Mouse (Mus musculus): ENCODE results near the gene Cdc42bpa. TPM values are rescaled to one million over a fixed set of nuclear protein-coding genes. Genes with fewer than 3 reads are reported as not detected.

Gene Cdc42bpa
- total RNA-seq, 2 experiments from 2014 or later = 44.3 to 48.1 TPM

DNA sequence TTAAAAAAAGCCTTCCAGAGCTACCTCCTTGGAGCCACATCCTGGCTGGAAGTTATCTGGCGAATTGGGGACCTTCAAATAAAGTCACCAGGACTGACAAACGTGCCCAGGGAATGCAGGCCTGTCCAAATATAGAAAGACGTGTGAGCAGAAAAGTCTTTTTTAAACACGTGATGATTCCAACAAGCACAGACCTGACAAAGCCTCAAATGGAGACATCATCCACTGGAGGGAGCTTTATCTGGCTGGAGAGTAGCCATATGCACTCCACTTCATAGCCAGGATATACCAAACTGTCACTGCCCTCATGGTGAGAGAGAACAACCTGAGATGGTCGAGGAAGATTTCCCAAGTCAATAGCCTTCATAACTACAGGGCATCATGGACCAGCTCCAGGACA lies 225.6 kb downstream of the Cdc42bpa start:
- no peak for DNase-seq (ENCODE audit: low spot score in 2 of 2)

DNA sequence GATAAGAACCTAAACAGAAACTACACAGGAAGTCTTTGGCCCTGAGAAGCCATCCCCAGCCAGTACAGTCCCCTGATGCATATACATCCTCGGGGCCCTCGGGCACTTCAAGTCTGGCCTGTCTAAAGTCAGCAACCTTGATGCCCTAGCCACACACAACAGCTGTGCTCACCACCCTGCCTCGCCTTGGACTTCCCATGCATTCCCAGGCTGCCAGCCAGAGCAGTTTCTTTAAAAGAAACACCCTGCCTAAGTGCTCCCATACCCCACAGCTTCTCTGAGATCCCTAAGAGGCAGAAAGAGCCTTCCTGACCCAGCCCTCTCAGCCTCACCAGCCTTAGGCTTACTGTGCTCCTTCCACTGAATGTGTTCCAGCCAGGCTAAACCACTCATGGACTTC lies 226.1 kb downstream of the Cdc42bpa start:
- DNase-seq (ENCODE audit: low spot score in 2 of 2) = no peak

DNA sequence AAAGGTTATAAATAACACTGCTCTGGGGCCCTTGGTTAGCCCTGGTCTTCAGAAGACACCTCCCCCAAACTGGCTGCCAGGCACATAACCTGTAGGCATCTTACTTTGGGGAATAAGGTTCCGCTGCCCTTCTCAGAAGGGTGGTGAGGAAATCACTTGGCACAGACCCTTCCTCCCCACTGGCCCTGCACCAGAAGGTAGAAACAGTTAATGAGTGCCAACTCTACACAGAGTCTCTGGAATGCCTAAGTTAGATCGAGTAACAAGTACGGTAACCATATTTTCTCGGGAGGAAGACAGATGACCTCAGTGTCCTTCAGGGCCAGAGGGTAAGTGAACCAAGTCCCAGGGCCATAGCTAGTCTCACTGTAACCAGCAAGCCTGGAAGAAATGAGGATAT lies 228.7 kb downstream of the Cdc42bpa start:
- DNase-seq (ENCODE audit: low spot score in 2 of 2) = no peak

DNA sequence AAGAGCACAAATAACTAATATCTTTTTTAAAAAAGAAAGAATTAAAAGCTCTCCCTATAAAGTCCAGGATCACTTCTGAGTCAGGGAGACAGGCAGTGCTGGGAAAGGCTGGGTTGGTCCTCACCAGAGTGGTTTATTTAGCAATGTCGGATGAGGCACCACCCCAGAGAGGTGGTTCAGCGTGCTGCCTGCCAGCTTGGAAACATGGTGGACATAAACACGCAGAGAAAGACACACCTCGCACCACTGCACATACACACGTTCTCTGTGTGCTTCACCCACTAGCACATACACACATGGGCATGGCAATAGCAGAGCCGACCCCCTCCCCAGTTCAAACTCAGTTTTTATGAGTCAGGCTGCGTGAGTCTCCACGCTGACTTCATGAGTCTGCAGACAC lies 230.8 kb downstream of the Cdc42bpa start:
- no peak for DNase-seq (ENCODE audit: low spot score in 2 of 2)

DNA sequence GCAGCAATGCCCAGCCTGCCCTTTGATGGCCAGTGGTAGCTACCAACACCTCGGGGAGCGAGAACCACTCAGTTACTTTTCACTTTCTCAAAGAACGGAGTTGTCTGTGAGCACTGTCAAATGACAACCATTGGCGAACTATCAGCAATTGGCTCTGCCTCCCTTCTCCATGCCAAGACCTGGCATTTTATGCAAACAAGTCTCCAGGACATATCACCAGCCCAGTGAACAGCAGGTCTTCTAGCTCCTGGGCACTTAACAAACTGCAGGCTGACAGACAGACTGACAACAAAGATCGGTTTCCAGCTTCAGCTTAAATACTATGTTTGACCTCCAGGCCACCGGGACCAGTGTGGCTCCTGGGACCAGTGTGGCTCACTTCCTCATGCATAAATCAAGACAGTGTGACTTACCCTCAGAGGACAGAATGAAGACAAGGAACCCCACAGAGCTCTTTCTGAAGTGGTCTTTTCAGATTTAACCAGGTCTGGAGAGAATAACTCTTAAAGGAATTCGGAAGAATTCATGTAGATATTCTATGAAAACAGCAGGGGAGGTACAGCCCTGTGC lies 231.5 kb downstream of the Cdc42bpa start:
- DNase-seq (ENCODE audit: low spot score in 2 of 2) = no peak

DNA sequence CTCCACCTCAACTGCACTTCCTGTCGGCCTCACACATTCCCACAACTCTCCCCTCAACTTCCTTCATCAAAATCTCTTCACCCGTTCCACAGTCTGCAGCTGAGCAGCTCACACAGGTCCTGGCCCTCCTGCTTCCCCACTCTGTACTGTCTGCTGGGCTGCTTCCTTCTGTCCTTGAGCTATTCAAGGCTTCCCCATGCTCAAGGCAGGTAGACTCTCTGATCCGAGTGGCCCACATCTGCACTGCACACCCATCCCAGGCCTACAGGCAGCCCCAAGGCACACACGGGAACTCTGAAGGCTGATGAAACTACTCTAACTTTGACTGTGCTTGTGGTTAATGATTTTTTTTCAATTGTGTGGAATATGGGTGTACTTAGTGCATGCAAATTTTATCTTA lies 232.6 kb downstream of the Cdc42bpa start:
- DNase-seq (ENCODE audit: low spot score in 2 of 2) = no peak

DNA sequence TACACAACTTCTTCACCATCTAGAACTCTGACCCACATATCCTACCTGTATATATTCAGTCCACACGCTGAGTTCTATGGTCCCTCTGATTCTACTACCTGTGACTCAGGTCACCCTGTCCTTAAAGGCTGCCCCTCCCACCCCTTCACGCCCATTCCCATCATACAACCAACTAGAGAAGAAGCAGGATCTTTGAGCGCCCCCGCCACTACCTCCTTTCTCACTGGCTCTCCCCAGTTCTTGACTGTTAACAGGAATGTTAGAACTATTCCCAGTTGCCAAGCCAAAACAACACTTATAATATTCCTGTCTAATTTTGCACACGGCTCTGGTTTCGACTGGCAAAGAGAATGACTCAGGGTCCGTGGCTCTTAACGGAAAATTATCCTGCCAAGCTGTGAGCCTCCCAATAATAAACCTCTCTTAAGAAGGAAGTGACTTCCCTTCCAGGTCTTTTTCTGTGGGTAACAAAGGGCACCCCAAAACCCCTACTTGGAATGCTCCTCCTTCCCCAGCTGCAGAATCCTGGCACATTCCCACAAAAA lies 233.2 kb downstream of the Cdc42bpa start:
- DNase-seq (ENCODE audit: low spot score in 2 of 2) = no peak

DNA sequence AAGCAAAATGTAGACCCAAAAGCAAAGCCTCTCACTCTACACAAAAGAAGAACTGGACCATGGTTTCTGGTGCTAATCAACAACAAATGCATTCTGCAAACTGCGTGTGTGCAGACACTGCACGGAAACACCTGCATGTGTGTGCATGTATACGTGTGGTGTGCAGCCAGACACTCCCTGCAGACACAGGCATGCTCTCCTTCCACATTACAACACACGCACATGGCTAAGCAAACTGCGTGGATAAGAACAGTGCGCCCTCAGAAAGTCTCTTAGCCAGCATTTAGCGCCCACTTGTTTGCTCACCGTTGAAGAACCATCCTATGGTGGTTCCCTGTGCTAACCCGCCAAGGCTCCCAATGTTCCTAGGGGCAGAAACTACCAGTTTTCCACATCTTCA lies 233.8 kb downstream of the Cdc42bpa start:
- no peak for DNase-seq (ENCODE audit: low spot score in 2 of 2)

DNA sequence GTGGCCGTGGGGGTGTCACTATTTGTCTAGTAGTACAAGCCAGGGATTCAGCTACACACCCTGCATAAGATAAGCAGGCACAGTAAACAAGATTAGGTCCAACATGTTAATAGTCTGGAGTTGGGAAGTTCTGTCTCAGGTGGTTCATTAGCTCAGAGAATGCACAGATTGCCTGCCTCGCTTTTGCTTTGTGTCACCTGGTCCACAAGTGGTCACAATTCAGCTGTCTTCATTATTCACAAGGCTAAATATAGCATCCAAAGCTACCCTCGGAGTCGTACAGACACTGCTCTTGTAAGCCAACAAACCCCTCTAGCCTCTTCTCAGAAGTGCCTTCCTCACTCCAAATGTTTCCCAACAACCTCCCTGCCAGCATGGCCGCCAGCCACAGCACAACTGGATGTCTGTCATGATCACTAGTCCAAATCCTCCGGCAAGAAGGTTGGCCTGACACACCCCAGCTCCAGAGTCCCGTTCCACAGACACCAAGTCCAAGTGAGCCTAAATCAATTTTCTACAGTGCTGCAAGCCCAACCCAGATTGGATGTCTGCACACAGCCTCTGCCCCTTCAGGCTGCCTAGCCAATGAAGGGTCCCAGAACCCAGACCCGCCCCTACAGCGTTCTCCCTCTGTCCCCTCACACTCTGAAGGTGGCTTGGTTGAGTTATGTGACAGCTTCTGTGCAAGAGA lies 234.7 kb downstream of the Cdc42bpa start:
- DNase-seq (ENCODE audit: low spot score in 2 of 2) = no peak

DNA sequence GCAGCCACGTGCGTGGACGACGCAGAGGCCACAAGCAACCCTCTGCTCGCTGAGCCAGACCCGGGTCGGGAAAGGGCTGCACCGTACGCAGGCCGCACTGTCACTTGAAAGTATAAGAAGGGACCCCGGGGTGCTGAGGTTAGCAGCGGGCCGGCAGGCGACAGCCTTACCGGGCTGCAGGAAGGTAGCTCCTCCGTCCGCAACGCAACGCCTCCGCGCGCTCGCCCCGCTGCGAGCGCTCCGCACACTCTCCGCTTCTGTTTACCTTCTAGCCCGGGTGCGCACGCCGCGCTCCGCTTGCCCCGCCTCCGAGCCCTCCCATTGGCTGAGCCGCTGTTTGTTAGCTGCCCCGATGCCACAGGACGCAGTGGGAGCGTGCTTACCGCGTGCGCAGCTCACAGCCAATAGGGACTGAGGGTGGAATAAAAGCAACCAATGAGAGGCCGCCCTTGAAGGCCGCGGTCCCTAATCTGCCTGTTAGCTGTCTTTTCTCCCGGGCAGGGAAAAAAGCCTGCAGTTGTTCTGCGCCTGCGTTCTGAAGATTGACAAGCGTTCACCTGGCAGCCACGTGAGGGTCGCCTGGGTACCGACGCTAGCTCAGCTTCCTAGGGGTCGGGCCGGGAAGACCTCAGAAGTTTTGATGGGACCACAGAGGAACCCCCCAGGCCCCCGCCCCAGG lies 235.6 kb downstream of the Cdc42bpa start:
- DNase-seq (ENCODE audit: low spot score in 2 of 2) = peak; percentile 93 to 94

DNA sequence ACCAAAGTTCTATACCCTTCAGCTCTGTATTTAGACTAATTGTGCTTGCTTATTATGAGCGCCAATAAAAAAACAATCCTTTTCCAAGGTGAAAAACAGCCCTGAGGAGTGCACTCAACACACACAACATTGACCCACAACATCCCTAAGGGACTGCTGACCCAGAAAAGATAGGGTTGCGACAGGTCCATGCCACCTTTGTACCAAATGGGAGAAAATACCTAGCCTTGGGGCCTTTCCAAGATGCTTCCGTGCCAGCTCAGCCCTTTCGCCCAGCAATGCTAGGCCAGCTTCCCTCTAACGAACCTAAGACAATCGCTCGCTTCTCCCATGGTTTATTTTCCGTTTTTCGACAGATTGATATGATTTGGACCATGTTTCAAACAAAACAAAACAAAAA lies 236.2 kb downstream of the Cdc42bpa start:
- no peak for DNase-seq (ENCODE audit: low spot score in 2 of 2)

DNA sequence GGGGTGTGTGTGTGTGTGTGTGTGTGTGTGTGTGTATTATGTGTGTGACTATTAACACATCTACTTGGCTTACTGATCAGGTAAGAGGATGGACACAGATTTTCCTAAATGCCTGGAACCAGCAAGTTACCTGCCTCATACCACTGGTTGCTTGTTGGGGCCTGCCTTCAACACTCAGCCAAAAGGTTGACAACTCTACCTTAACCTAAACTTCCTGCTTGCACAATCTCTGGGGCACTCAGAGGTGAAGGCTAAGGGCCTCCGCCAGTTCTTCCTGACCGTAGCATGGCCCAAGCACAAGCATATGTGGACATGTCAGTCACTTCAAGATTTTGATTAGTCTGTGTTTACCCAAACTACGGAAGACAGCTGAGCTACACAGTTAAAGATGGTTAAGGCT lies 237.7 kb downstream of the Cdc42bpa start:
- DNase-seq (ENCODE audit: low spot score in 2 of 2) = no peak

DNA sequence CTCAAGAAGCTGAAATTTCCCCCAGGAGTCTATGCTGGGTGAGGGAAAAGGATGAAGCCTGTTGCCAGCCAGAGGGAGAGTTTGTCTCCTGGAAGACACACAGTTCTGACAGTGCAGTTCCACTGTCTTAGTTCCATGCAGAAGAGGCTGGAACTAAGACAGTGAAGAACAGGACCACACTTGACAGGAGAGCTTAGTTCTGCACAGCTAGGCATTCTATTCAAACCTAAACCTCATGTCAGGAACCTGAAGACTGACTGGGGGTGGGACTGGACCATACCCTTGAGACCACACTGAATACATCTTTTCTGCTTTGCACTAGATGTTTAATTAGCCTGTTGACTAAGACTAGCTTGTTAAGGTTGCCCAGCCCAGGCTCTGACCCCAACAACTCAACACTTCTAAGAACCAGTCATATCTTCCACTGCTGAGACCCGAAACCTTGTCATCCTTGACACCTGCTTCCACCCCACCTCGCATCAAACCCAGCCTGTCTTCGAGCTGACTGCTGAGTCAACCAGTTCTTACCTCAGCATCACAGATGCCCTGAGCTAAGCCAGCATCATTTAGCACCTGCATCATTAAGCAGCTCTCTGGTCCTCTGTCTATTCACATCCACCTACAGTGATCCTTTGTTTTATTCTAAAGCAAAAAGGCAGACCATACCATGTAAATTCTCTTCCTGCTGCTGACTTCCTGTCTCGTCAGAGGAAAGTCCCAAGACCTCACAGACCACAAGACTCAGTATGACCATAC lies 238.9 kb downstream of the Cdc42bpa start, which contains the start of gene Coq8a:
Gene Coq8a, minus strand, starts transcription at position 644 of the 756 bp plus-strand sequence.
- no peak for DNase-seq (ENCODE audit: low spot score in 2 of 2)

DNA sequence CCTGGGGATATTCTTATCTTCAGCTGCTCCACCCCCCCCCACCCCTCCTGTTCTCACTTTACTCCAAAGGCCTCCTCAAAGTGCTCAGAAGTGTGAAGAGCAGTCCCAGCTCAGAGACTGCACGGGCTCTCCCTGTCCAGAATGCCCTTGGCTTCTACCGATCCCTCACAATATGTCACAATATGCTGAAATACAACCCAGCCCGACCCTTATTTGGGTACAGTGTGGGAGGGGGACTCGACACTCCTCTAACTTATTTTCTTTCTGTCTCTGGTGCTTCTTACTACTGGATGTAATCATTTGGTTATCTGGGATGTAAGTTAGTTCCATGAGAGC lies 239.4 kb downstream of the Cdc42bpa start:
- DNase-seq (ENCODE audit: low spot score in 2 of 2) = no peak

DNA sequence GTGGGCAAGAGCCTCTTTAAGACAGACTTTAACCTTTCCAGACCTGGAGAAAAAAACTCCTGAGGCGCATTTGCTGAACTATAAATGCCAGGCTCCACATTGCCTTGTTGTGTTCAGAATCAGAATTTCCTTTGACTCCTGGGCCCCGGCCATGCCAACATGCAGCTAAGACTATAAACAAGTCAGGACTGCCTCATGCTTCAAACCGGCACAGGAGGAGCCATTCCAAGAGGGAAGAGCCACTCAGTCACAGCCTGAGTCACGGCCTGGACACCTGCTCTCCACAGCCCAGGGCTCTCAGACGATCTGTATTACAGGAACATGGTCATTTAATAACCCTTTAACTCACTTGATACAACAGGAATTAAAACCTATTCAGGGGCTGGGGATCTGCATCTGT lies 240.4 kb downstream of the Cdc42bpa start:
- DNase-seq (ENCODE audit: low spot score in 2 of 2) = no peak

DNA sequence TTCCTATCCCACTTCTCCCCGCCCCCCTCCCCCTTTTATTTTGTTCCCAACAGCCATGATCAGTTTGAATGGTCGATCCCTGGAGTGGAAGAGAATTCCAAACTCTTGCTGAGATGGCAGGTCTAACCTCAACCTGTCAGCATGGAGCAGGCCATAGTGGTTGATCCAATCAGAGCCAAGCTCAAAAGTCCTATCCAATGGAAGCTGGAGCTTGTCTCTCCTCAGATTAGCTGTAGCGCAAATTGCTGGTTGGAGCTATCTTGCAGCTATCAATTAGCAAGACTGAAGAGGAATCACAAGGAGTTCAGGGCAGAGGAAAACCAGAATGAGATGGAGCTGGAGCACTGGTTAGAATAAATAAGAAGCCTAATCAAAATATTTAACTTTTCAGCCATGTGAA lies 248.1 kb downstream of the Cdc42bpa start:
- no peak for DNase-seq (ENCODE audit: low spot score in 2 of 2)

DNA sequence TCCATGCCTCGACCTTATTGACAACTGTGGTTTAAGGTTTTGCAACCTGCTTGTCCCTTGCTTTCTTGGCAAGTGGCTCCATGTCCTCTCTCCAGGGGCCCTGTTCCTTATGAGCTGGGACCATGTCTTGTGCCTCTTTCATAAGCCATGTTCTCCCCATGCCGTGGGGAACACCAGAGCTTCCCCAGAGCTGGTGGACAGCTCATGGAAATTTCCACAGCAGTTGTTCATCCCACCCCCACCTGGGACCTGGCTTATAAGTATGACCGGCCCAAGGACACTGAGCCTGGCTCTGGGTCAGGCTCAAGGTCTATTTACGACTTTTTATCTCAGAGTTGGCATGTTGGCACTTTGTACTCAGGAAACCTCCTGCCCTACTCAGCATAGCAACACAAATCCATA lies 249.8 kb downstream of the Cdc42bpa start:
- peak in 1 of 2 experiments; percentile 42 for DNase-seq (ENCODE audit: low spot score in 2 of 2)

DNA sequence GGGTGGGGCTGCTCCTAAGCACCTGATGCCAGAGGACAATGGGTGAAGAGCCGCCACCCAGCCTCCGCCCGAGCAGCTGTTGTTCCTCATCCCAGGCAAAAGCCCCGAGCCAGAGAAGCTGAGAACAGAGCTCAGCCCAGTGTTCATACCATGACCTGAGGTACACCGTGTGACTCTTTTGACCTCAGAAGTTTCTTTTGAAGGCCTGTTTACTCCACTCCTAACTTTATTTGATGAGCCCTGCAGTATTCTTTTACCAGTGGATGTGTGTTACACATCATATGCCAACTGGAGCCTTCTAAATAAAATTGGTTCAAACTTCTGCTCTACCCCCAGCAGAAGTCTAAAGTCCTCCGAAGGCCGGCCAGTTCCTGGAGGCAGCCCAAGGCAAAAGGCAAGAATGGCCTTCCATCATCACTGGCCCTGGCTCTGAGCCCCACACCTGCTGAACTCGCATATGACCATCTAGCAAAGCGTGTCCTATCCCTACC lies 250.6 kb downstream of the Cdc42bpa start:
- DNase-seq (ENCODE audit: low spot score in 2 of 2) = no peak

DNA sequence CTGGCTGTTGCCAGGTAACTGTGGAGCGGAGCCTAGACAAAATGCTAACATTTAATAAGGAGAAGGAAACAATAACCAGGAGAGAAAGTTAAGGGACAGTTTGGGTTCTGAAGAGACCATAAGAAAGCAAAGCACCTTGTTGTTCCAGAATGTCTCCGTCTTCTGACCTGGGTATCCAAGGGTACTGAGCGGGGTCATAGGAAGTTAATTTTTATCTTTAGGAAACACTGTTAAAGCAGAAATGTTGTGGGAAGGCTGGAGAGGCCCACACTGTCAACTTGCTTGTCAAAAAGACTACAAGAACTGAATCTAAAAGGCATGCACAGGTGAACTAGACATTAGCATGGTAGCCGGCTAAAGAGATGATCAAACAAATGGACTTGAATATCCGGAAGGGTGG lies 252.6 kb downstream of the Cdc42bpa start:
- DNase-seq (ENCODE audit: low spot score in 2 of 2) = no peak

DNA sequence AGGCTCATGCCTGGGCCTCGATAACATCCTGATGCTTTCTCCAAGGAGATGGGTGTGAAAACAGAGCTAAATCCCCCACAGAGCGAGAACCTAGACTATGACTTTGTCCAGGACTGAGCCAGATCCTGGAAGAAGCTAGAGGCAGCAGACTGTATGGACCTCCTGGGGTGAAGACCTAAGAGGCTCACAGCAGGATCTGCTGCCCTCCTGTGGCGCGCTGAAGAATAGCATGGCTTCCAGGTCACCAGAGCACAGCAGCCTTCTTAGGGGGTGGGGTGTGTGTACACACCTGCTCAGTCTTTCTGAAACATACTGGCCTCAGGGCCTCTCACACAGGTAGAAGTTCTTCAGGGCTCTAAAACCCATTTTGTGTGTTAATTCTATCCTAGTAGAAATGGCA lies 254.8 kb downstream of the Cdc42bpa start:
- peak; percentile 63 to 72 for DNase-seq (ENCODE audit: low spot score in 2 of 2)

Data from adrenal gland, adult 18-20 months (tissue).